Mouse (Mus musculus) heart, embryonic 16.5 days (tissue): Measurements from ENCODE around the gene Arhgap10. TPM values are rescaled to one million over a fixed set of nuclear protein-coding genes. Genes with fewer than 3 reads are reported as not detected.

Experiments
- ATAC-seq: fragments of 200-750 bp; cut with Nextera tagmentation; replicated peaks from 2 replicates; pipeline ENCODE4 v1.8.0; 2017; ENCODE audit warnings: moderate number of reproducible peaks; ENCODE audit not compliant: insufficient read depth, low FRiP score; ENCODE audit errors: extremely low read depth
- H3K27ac ChIP-seq: fragments of 300-500 bp; sonication (generic); 2 replicates; pipeline ENCODE4 v1.5.1; 2014; ENCODE audit warnings: mild to moderate bottlenecking, low read length, control low read depth, moderate library complexity
- H3K27me3 ChIP-seq: fragments of 300-500 bp; sonication (generic); 2 replicates; pipeline ENCODE4 v1.6.1; 2014; ENCODE audit warnings: low read length, mixed read lengths; ENCODE audit not compliant: control insufficient read depth, insufficient read depth
- H3K36me3 ChIP-seq: fragments of 300-500 bp; sonication (generic); 2 replicates; pipeline ENCODE4 v1.6.1; 2014; ENCODE audit not compliant: control insufficient read depth, insufficient read depth
- H3K4me1 ChIP-seq: fragments of 300-500 bp; sonication (generic); 2 replicates; pipeline ENCODE4 v1.6.1; 2014; ENCODE audit warnings: low read length, mixed read lengths; ENCODE audit not compliant: control insufficient read depth, insufficient read depth
- H3K4me2 ChIP-seq: fragments of 300-500 bp; sonication (generic); 2 replicates; pipeline ENCODE4 v1.6.1; 2014; ENCODE audit warnings: low read depth, mild to moderate bottlenecking, control low read depth, low read length
- H3K4me3 ChIP-seq: fragments of 300-500 bp; sonication (generic); 2 replicates; pipeline ENCODE4 v1.5.1; 2014; ENCODE audit warnings: mild to moderate bottlenecking, control low read depth, low read length
- H3K9ac ChIP-seq: fragments of 300-500 bp; sonication (generic); 2 replicates; pipeline ENCODE4 v1.6.1; 2014; ENCODE audit warnings: low read length, control low read depth
- H3K9me3 ChIP-seq: fragments of 300-500 bp; sonication (generic); replicated peaks from 2 replicates; pipeline ENCODE4 v1.6.1; 2016; ENCODE audit warnings: low read length; ENCODE audit not compliant: control insufficient read depth
- WGBS: fragments of 180-500 bp; shearing (Covaris S2); extraction: QIAGEN DNeasy Blood & Tissue Kit; methylation state at CpG from one replicate; pipeline ENCODE4 v1.1.7; 2014; 5-methylcytosine and 5-hydroxymethylcytosine counted together
- polyA plus RNA-seq: library from polyadenylated mRNA; unstranded; fragments of >200 nt; fragmentation: Nextera tagmentation; extraction: Ambion mirVana; gene quantifications from 2 replicates; pipeline ENCODE4 v1.2.1, GENCODE M21; 2015

Gene Arhgap10
- polyA plus RNA-seq, 1 experiment from 2014 or later = 33.9 TPM

GRCm38 (mm10) chr8:77492356-77493058 is 25.2 kb downstream of the Arhgap10 start:
- Histone ChIP-seq H3K9ac (peak overlapping the region; percentile 38; the same call in 1 of the 2 replicates), H3K9me3 (no peaks in the 10 kb centered on the region), H3K27ac (peak overlapping the region; percentile 97), H3K27me3 (no peaks in the 10 kb centered on the region), H3K36me3 (no peaks in the 10 kb centered on the region), H3K4me3 (no peak overlapping the region; the same call in 1 of the 2 replicates), H3K4me1 (peaks cover 83% of the 10 kb centered on the region), H3K4me2 (peak overlapping the region; percentile 49)
- WGBS = 18% methylated on average over 5 of the region's 5 CpGs
- peak; percentile 59 for ATAC-seq

- Histone ChIP-seq H3K9ac (peak overlapping the region; percentile 38; the same call in 1 of the 2 replicates), H3K27ac (peak overlapping the region; percentile 97), H3K4me3 (no peak overlapping the region), H3K9me3 (no peaks in the 10 kb centered on the region), H3K4me1 (peaks cover 83% of the 10 kb centered on the region), H3K4me2 (peak overlapping the region; percentile 44; the same call in 1 of the 2 replicates), H3K27me3 (no peaks in the 10 kb centered on the region), H3K36me3 (no peaks in the 10 kb centered on the region)
- ATAC-seq = no peak
- 86% methylated on average over 10 of the region's 10 CpGs for WGBS
Measured at GRCm38 (mm10) chr8:77491231-77491923, 26.4 kb downstream of the Arhgap10 start.

DNA sequence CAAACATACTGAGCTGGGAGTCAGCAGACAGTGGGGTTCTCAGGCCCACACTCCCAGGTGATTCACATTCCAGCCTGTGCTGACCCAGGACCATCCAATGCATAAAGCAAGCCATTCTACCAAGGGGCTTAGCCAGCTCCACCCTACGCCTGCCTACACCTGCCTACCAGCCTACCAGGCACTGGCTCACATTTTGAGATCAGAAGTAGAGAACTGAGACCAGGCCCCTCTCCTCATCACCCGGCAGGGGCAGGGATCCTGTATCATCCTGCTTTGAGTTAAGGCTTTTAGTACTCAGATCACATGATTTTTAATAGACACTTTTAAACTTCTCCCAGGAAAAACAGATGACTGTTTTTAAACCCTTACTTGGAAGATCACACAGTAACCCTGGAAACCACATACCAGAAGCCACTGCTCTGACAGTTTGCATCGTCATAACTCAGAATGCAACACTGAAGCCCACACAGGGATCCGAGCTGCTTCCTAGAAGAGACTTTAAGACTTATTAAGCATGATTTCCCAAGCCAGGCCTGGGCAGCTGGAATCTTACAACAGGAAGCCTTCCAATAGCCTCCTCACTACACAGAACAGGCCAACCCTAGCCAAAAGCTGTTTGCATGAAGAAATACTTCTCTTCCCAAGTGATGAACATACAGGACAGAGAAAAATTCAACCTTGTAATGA is 27.5 kb downstream of the Arhgap10 start:
- no peak overlapping the region for H3K4me2 ChIP-seq
- H3K4me3 ChIP-seq = no peak overlapping the region
- WGBS = 47% methylated on average over 4 of the region's 4 CpGs
- 0 out of 2 replicates have a peak, but pooled peaks have one; percentile 10 for ATAC-seq
- H3K27me3 ChIP-seq = no peaks in the 10 kb centered on the region
- H3K27ac ChIP-seq = peak overlapping the region; percentile 47
- H3K9me3 ChIP-seq = no peaks in the 10 kb centered on the region
- peaks cover 74% of the 10 kb centered on the region for H3K4me1 ChIP-seq
- no peaks in the 10 kb centered on the region for H3K36me3 ChIP-seq
- H3K9ac ChIP-seq = peak overlapping the region; percentile 10; the same call in 1 of the 2 replicates

DNA sequence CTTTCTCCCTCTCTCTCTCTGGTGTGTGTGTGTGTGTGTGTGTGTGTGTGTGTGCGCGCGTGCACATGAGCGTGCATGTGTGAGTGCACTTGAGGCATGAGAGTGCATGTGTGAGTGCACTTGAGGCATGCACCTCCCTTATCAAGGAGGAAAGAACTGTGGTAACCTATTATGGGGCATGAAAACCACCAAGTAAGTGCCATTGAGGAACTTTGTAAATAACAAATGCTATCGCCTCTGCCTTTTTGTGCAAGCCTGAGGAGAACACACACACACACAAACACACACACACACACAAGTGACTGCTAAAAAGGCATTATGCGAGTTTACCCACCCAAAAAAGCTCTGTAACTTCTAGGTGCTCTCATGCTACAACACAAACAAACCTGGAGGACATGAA is 28.5 kb downstream of the Arhgap10 start:
- no peak for ATAC-seq
- Histone ChIP-seq H3K4me1 (peaks cover 77% of the 10 kb centered on the region), H3K9me3 (no peaks in the 10 kb centered on the region), H3K27me3 (no peaks in the 10 kb centered on the region), H3K4me3 (no peak overlapping the region), H3K4me2 (no peak overlapping the region), H3K36me3 (no peaks in the 10 kb centered on the region), H3K9ac (no peak overlapping the region), H3K27ac (no peak overlapping the region)
- 91% methylated on average over 6 of the region's 6 CpGs for WGBS

DNA sequence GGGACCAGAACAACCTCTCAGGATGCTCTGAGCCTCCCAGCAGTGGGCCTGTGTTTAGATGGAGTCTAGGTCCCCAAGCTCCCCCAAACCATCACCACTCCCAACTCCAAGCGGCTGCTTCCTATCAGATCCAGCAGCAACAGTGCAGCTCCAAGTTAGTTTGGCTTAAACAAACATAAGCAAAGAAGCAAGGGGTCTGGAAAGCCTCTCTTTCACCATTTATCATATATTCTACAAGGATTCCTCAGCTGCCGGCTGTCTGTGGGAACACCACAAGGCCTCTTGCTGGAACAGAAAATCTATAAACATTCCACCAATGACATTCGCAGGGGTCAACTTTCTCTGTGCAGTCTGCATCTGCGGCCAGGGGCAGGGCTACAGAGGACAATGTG is 29.5 kb downstream of the Arhgap10 start:
- Histone ChIP-seq H3K36me3 (no peaks in the 10 kb centered on the region), H3K27ac (peak overlapping the region; percentile 71), H3K4me2 (no peak overlapping the region), H3K9ac (peak overlapping the region; percentile 23; the same call in 1 of the 2 replicates), H3K27me3 (no peaks in the 10 kb centered on the region), H3K9me3 (no peaks in the 10 kb centered on the region), H3K4me3 (no peak overlapping the region), H3K4me1 (peaks cover 83% of the 10 kb centered on the region)
- 21% methylated on average over 4 of the region's 4 CpGs for WGBS
- no peak for ATAC-seq

- WGBS = 46% methylated on average over 10 of the region's 10 CpGs
- Histone ChIP-seq H3K27ac (peak overlapping the region; percentile 71), H3K36me3 (no peaks in the 10 kb centered on the region), H3K4me3 (no peak overlapping the region), H3K9ac (peak overlapping the region; percentile 23; the same call in 1 of the 2 replicates), H3K4me2 (no peak overlapping the region), H3K9me3 (no peaks in the 10 kb centered on the region), H3K27me3 (no peaks in the 10 kb centered on the region), H3K4me1 (peaks cover 81% of the 10 kb centered on the region)
- no peak for ATAC-seq
Measured at GRCm38 (mm10) chr8:77487590-77488214, 30.1 kb downstream of the Arhgap10 start.

GRCm38 (mm10) chr8:77486749-77487148 is 31.0 kb downstream of the Arhgap10 start:
- Histone ChIP-seq H3K27me3 (no peaks in the 10 kb centered on the region), H3K9ac (no peak overlapping the region), H3K4me1 (peaks cover 82% of the 10 kb centered on the region), H3K9me3 (no peaks in the 10 kb centered on the region), H3K27ac (no peak overlapping the region), H3K36me3 (no peaks in the 10 kb centered on the region), H3K4me3 (no peak overlapping the region), H3K4me2 (no peak overlapping the region)
- no peak for ATAC-seq
- 78% methylated on average over 2 of the region's 2 CpGs for WGBS

GRCm38 (mm10) chr8:77484817-77485216 is 32.9 kb downstream of the Arhgap10 start:
- no peak overlapping the region for H3K27ac ChIP-seq
- no peak for ATAC-seq
- 82% methylated on average over 5 of the region's 5 CpGs for WGBS
- no peaks in the 10 kb centered on the region for H3K36me3 ChIP-seq
- no peaks in the 10 kb centered on the region for H3K9me3 ChIP-seq
- peak overlapping the region; percentile 51; the same call in 1 of the 2 replicates for H3K9ac ChIP-seq
- H3K4me3 ChIP-seq = no peak overlapping the region
- peaks cover 72% of the 10 kb centered on the region for H3K4me1 ChIP-seq
- H3K4me2 ChIP-seq = no peak overlapping the region
- no peaks in the 10 kb centered on the region for H3K27me3 ChIP-seq
